Mouse (Mus musculus) liver, embryonic 14.5 days (tissue): ENCODE results near the gene Nhlrc2.

ENCODE experiments used
- CTCF ChIP-seq: IDR thresholded peaks from 2 replicates; pipeline ENCODE4 v1.5.1; 2016; ENCODE audit warnings: antibody characterized with exemption, low read depth, control low read depth
- EP300 ChIP-seq: IDR thresholded peaks from 2 replicates; pipeline ENCODE4 v1.6.1; 2016; ENCODE audit warnings: antibody characterized with exemption, low read depth

DNA sequence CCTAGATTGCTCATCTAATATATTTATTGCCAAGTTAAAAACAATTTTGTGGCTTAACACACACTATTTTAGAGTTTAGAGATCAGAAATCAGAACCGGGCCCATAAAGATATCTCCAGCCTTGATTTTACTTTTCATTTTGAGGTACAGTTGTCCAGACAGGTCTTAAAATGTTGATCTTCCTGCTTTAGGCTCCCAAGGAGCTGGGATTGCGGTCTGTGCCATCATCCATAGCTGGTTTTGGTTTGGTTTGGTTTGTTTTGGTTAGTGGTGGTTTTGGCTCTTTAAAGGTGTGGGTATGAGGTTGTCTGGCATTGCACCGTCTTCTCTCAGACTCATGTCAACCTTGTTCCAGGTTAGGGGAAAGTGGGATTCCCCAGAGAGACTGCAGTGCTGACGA, 103.2 kb downstream of the Nhlrc2 start:
- TF ChIP-seq CTCF (no peak), EP300 (no peak)
